Comparison of ENCODE assay signal across 18 mouse cellular contexts in the genomic region with DNA sequence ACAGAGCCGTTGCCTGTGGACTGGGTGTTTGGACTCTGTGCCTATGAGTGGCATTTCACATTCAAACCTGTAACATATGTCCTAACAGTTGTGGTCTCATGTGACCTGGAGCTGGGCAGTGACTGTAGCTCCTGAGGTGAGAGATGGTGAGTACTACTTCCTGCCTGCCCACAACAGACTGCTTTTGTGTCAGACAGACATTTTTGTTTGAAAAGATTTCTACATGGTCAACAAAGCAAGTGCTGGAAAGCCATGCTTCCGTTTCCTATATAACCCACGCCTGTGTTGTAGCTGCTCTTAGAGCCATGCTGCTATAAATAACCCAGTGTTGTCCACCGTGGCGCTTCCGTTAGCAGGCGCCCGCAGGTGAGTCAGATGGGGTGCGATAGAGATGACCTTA.
"Had no signal": no experiment of that assay in that cellular context is flagged by ENCODE, and none has a peak within 500 bp of the region (broad histone marks: within the 10 kb centered on the region; RNA-seq: fewer than 3 reads in every experiment).

No protein-coding gene starts in this region.

- H3K4me1 ChIP-seq: megakaryocyte, embryonic 14.5 days; midbrain, embryonic 10.5 days had no signal

- H3K4me3 ChIP-seq: layer of hippocampus, adult 2 months; midbrain, embryonic 10.5 days; myocyte had no signal

- H3K27me3 ChIP-seq: megakaryocyte, embryonic 14.5 days had no signal

- DNase-seq: kidney, adult 2 months; kidney, postnatal 25 days; layer of hippocampus, adult 9-11 months; liver, postnatal 0 days; lung, embryonic 14.5 days; right cerebral cortex, adult 18-20 months; right cerebral cortex, postnatal 14 days; right cerebral cortex, postnatal 4 days; thymus, postnatal 25 days had no signal

- H3K9ac ChIP-seq: liver, embryonic 14.5 days; liver, postnatal 0 days; lung, embryonic 14.5 days had no signal

- H3K27ac ChIP-seq: kidney, postnatal 0 days; layer of hippocampus, adult 2 months; liver, embryonic 14.5 days; macrophage; midbrain, embryonic 10.5 days had no signal

- ATAC-seq: liver, postnatal 0 days; lung, postnatal 0 days; midbrain, embryonic 16.5 days had no signal

- H3K4me2 ChIP-seq: lung, embryonic 14.5 days had no signal
